Mouse (Mus musculus): Measurements from ENCODE around the gene Sorbs1. TPM values are rescaled to one million over a fixed set of nuclear protein-coding genes. Genes with fewer than 3 reads are reported as not detected.

Gene Sorbs1
- polyA plus RNA-seq, 1 experiment = 79.3 TPM

DNA sequence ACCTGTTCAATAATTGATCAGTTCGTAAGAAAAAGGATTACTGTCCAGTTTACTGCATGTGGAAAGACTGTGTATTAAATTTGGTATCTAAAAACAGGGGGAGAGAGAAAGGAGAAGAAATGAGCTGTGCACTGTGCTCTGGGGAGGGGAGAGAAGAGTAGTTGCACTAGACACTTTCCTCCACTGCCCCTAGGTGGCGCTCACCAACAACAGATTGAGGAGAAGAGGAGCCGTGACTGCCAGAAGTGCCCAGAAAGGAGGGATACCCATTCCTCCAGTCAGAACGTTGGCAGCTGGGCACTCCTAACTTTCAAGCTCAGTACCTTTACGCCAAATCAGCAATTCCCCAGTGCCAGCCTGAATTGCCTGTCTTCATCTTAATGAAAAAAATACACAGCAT lies 170.6 kb downstream of the Sorbs1 start:
- Histone ChIP-seq H3K27me3 (ENCODE audit: control insufficient read depth, insufficient read depth, low read length) (no peaks in the 10 kb centered on the region), H3K4me3 (replicated peaks; ENCODE audit: insufficient read depth, low read depth, low read length) (no peak overlapping the region), H3K4me1 (ENCODE audit: control insufficient read depth, insufficient read depth, low read length) (no peaks in the 10 kb centered on the region; the same call in 1 of the 2 replicates), H3K27ac (ENCODE audit: insufficient read depth, low read length) (no peak overlapping the region)
- 21% methylated on average over 5 of the region's 5 CpGs for WGBS
- peak; percentile 76 to 87 for DNase-seq
- peak; percentile 94 for TF ChIP-seq CTCF (IDR thresholded peaks at IDR 0.05; ENCODE audit: borderline replicate concordance, insufficient read depth, low read depth, low read length)
- TF ChIP-seq POLR2A (IDR thresholded peaks at IDR 0.05; ENCODE audit: borderline replicate concordance, insufficient read depth, low read length) = no peak

DNA sequence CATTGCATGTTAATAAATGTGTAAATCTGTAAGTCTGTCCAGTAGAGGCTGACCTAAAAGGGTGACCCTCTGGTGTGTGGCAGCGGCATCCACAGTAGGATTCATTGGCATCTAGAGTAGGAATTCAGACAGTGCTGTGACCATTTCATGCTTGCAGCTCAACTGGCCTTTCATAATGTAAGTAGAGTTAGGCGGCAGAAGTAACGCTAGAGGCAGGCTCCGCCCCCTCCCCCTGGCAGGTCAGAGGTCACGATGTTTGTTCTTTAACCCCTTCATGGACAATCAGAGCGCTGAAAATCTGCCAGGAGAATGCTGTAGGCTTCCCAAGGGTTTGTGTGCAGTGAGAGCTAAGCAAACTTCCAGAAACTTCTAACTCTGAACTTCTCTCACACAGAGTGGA lies 172.4 kb downstream of the Sorbs1 start:
- no peaks in the 10 kb centered on the region for H3K27me3 ChIP-seq (ENCODE audit: control insufficient read depth, insufficient read depth, low read length)
- no peak for DNase-seq
- 51% methylated on average over 6 of the region's 6 CpGs for WGBS
- H3K4me3 ChIP-seq (replicated peaks; ENCODE audit: insufficient read depth, low read depth, low read length) = no peak overlapping the region
- no peak for TF ChIP-seq POLR2A (IDR thresholded peaks at IDR 0.05; ENCODE audit: borderline replicate concordance, insufficient read depth, low read length)
- no peak for TF ChIP-seq CTCF (IDR thresholded peaks at IDR 0.05; ENCODE audit: borderline replicate concordance, insufficient read depth, low read depth, low read length)
- H3K4me1 ChIP-seq (ENCODE audit: control insufficient read depth, insufficient read depth, low read length) = no peaks in the 10 kb centered on the region
- no peak overlapping the region for H3K27ac ChIP-seq (ENCODE audit: insufficient read depth, low read length)

DNA sequence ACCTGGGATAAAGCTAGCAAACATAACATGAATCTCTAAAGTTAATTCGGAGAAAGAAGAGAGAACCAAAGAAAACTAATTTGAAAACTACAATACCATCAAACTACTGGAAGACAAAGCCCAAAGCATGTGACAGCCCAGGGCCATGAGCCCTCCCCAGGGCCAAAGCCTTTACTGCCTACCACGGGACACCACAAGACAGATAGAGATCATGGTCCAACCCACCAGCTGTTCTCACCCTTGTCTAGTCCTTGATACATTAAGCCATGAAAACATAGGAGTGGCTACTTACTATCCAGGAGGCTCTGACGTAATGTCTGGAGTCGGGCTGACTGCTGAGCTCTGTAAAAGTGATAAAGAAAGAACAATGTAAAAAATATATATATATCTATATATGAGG lies 176.9 kb downstream of the Sorbs1 start:
- 78% methylated on average over 4 of the region's 4 CpGs for WGBS
- TF ChIP-seq CTCF (IDR thresholded peaks at IDR 0.05; ENCODE audit: borderline replicate concordance, insufficient read depth, low read depth, low read length) = no peak
- TF ChIP-seq POLR2A (IDR thresholded peaks at IDR 0.05; ENCODE audit: borderline replicate concordance, insufficient read depth, low read length) = no peak
- Histone ChIP-seq H3K4me1 (ENCODE audit: control insufficient read depth, insufficient read depth, low read length) (no peaks in the 10 kb centered on the region), H3K27me3 (ENCODE audit: control insufficient read depth, insufficient read depth, low read length) (no peaks in the 10 kb centered on the region), H3K4me3 (replicated peaks; ENCODE audit: insufficient read depth, low read depth, low read length) (no peak overlapping the region), H3K27ac (ENCODE audit: insufficient read depth, low read length) (no peak overlapping the region)
- DNase-seq = no peak

DNA sequence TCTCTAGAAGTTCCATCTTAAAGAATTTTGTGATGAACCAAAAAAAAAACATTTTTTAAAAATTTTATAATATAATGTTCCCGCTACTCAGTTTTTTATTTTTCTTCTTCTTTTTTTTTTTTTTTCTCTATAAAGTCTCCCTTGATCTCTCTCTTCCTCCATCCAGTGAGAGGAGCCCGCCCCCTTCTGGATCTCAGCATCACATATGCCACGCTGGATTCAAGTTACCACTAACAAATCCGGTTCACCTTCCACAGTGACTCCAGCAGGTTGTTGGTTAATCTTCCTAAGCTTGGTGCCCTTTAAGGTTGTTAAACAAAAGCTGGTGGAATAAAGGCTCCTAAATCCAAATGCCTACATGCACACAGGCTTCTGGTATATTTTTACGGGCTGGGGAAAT lies 179.7 kb downstream of the Sorbs1 start:
- DNase-seq = no peak
- H3K4me3 ChIP-seq (replicated peaks; ENCODE audit: insufficient read depth, low read depth, low read length) = no peak overlapping the region
- no peaks in the 10 kb centered on the region for H3K27me3 ChIP-seq (ENCODE audit: control insufficient read depth, insufficient read depth, low read length)
- H3K4me1 ChIP-seq (ENCODE audit: control insufficient read depth, insufficient read depth, low read length) = no peaks in the 10 kb centered on the region
- TF ChIP-seq CTCF (IDR thresholded peaks at IDR 0.05; ENCODE audit: borderline replicate concordance, insufficient read depth, low read depth, low read length) (no peak), POLR2A (IDR thresholded peaks at IDR 0.05; ENCODE audit: borderline replicate concordance, insufficient read depth, low read length) (no peak)
- 76% methylated on average over 5 of the region's 5 CpGs for WGBS
- no peak overlapping the region for H3K27ac ChIP-seq (ENCODE audit: insufficient read depth, low read length)

DNA sequence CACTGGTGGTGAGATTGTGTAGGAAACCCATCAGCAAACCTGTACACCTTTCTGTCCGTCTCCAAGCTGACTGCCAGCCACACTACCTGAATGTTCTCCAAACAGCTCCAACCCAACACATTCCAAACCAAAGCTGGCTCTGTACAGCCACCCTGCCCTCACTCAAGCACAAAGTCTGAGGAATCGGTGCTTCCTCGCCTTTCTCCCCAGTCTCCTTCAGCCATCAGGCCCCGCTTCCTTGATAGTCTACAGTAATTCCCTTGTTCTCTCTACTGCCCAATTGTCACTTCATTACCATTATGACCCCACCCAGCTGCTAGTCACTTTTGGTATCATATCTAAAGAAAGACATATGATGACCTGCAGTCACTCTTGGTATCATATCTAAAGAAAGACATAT lies 180.5 kb downstream of the Sorbs1 start:
- DNase-seq = no peak
- H3K27me3 ChIP-seq (ENCODE audit: control insufficient read depth, insufficient read depth, low read length) = no peaks in the 10 kb centered on the region
- H3K4me3 ChIP-seq (replicated peaks; ENCODE audit: insufficient read depth, low read depth, low read length) = no peak overlapping the region
- no peaks in the 10 kb centered on the region for H3K4me1 ChIP-seq (ENCODE audit: control insufficient read depth, insufficient read depth, low read length)
- H3K27ac ChIP-seq (ENCODE audit: insufficient read depth, low read length) = no peak overlapping the region
- TF ChIP-seq POLR2A (IDR thresholded peaks at IDR 0.05; ENCODE audit: borderline replicate concordance, insufficient read depth, low read length) = no peak
- no peak for TF ChIP-seq CTCF (IDR thresholded peaks at IDR 0.05; ENCODE audit: borderline replicate concordance, insufficient read depth, low read depth, low read length)
- WGBS = 94% methylated on average over 4 of the region's 4 CpGs

DNA sequence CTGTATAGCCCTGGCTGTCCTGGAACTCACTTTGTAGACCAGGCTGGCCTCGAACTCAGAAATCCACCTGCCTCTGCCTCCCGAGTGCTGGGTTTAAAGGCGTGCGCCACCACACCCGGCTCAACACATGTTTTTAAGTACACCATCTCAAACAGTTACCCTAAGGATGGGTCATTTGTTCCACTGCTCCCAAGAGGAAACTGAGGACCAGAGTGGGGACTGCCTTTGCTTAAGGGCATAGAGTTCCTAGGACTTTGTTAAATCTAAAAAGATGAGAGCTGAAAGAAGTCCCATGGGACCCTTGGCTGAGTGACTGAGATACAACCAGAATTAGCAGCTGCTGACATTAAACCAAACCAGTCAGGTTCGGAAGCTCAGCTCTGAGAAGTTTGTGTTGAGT lies 181.3 kb downstream of the Sorbs1 start:
- WGBS = 92% methylated on average over 6 of the region's 6 CpGs
- no peak overlapping the region for H3K4me3 ChIP-seq (replicated peaks; ENCODE audit: insufficient read depth, low read depth, low read length)
- TF ChIP-seq CTCF (IDR thresholded peaks at IDR 0.05; ENCODE audit: borderline replicate concordance, insufficient read depth, low read depth, low read length) (no peak), POLR2A (IDR thresholded peaks at IDR 0.05; ENCODE audit: borderline replicate concordance, insufficient read depth, low read length) (no peak)
- no peak for DNase-seq
- no peaks in the 10 kb centered on the region for H3K27me3 ChIP-seq (ENCODE audit: control insufficient read depth, insufficient read depth, low read length)
- H3K4me1 ChIP-seq (ENCODE audit: control insufficient read depth, insufficient read depth, low read length) = no peaks in the 10 kb centered on the region
- H3K27ac ChIP-seq (ENCODE audit: insufficient read depth, low read length) = no peak overlapping the region

DNA sequence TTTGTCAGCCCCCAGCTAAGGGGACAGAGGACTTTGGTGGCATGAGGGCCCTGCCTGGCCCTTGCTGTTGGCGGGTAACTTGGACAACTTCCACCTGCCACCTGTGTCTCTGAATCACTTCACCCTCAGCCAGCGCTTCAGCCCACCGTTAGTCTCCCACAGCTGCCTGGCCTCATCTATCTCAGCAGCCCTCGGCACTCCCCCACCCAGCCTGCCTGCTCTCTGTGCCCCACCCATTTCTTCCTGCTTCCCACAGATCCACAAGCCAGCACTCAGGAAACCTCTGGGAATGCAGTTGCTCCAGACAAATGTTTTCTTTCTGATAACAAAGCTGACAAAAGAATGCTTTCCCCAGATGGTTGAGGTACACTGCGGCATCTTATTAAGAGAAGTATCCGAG lies 181.7 kb downstream of the Sorbs1 start:
- WGBS = 49% methylated on average over 6 of the region's 6 CpGs

DNA sequence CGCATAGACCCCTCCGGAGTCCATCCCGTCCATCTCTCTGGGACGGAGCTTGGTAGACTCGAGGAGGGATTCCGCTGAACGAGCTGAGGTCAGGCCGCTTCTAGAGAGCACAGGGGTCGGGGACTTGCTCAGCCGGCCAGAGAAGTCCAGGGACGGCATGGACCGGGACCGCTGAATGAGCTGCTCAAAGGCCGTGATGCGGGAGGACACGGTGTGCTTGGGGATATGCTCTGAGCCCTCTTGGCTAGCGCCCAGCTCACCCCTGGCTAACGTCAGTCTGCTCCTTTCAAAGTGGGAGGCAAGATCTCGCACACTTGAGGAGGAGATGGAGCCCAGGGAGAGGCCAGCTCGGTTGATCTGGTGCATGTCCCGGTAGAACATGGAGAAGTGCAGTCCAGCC lies 187.5 kb downstream of the Sorbs1 start:
- Histone ChIP-seq H3K27ac (ENCODE audit: insufficient read depth, low read length) (no peak overlapping the region), H3K4me1 (ENCODE audit: control insufficient read depth, insufficient read depth, low read length) (no peaks in the 10 kb centered on the region; the same call in 1 of the 2 replicates), H3K27me3 (ENCODE audit: control insufficient read depth, insufficient read depth, low read length) (no peaks in the 10 kb centered on the region), H3K4me3 (replicated peaks; ENCODE audit: insufficient read depth, low read depth, low read length) (no peak overlapping the region)
- no peak for TF ChIP-seq POLR2A (IDR thresholded peaks at IDR 0.05; ENCODE audit: borderline replicate concordance, insufficient read depth, low read length)
- no peak for TF ChIP-seq CTCF (IDR thresholded peaks at IDR 0.05; ENCODE audit: borderline replicate concordance, insufficient read depth, low read depth, low read length)
- WGBS = 85% methylated on average over 21 of the region's 21 CpGs
- no peak for DNase-seq

More for the DNA sequence above, 181.7 kb downstream of the Sorbs1 start:
- no peaks in the 10 kb centered on the region for H3K27me3 ChIP-seq (ENCODE audit: control insufficient read depth, insufficient read depth, low read length)
- H3K27ac ChIP-seq (ENCODE audit: insufficient read depth, low read length) = no peak overlapping the region
- TF ChIP-seq POLR2A (IDR thresholded peaks at IDR 0.05; ENCODE audit: borderline replicate concordance, insufficient read depth, low read length) = no peak
- TF ChIP-seq CTCF (IDR thresholded peaks at IDR 0.05; ENCODE audit: borderline replicate concordance, insufficient read depth, low read depth, low read length) = no peak
- no peak overlapping the region for H3K4me3 ChIP-seq (replicated peaks; ENCODE audit: insufficient read depth, low read depth, low read length)
- no peaks in the 10 kb centered on the region for H3K4me1 ChIP-seq (ENCODE audit: control insufficient read depth, insufficient read depth, low read length)
- no peak for DNase-seq

Data from cerebellum, adult 2 months (tissue).